Mouse (Mus musculus) 3134 (cell line): ENCODE measurements around the gene Klhl5.
A peak's percentile ranks its signal among the peaks of the same experiment; 100 is the strongest.

ENCODE experiments used
- DNase-seq: peaks from one replicate; pipeline ENCODE4 v3.0.0-alpha.2; 2011; ENCODE audit warnings: low spot score; ENCODE audit not compliant: insufficient read length; ENCODE audit errors: extremely low read depth

Klhl5 gene

GRCm38 (mm10) chr5:65181160-65181793, 73.9 kb downstream of the Klhl5 start:
- no peak for DNase-seq

- DNase-seq: no peak
Observed at GRCm38 (mm10) chr5:65181794-65182169, 74.4 kb downstream of the Klhl5 start.

GRCm38 (mm10) chr5:65182268-65182667, 74.9 kb downstream of the Klhl5 start:
- DNase-seq: no peak

- no peak for DNase-seq
Observed at GRCm38 (mm10) chr5:65191601-65192000, 84.3 kb downstream of the Klhl5 start.

GRCm38 (mm10) chr5:65194441-65194840, 87.1 kb downstream of the Klhl5 start:
- peak; percentile 77 for DNase-seq

- peak; percentile 97 for DNase-seq
Observed at GRCm38 (mm10) chr5:65199346-65200128, 92.2 kb downstream of the Klhl5 start, which contains the start of gene Wdr19. Gene Wdr19 (plus strand): TSS chr5:65199696.

GRCm38 (mm10) chr5:65204726-65205125, 97.4 kb downstream of the Klhl5 start:
- no peak for DNase-seq

- DNase-seq: no peak
Observed at GRCm38 (mm10) chr5:65213321-65213720, 106.0 kb downstream of the Klhl5 start.
